Mouse (Mus musculus) heart, postnatal 0 days (tissue): ENCODE measurements around the gene Mrtfa.

Source experiments
- CTCF ChIP-seq: IDR thresholded peaks from 2 replicates; pipeline ENCODE4 v1.5.1; 2016; ENCODE audit warnings: antibody characterized with exemption, control low read depth, low read depth
- EP300 ChIP-seq: IDR thresholded peaks from 2 replicates; pipeline ENCODE4 v1.6.1; 2016; ENCODE audit warnings: antibody characterized with exemption, low read depth

GRCm38 (mm10) chr15:81110315-81110714, 80.2 kb downstream of the Mrtfa start:
- no peak for TF ChIP-seq CTCF
- TF ChIP-seq EP300: no peak
